Mouse (Mus musculus) spleen, adult 2 months (tissue): ENCODE results near the gene Fbxl17. TPM values are rescaled to one million over a fixed set of nuclear protein-coding genes. Genes with fewer than 3 reads are reported as not detected.

Experiments
- DNase-seq, 2 experiments: peaks; one replicate each; pipeline versions ENCODE4 v3.0.0 to v3.0.0-alpha.2; 2012 to 2021; ENCODE audit warnings: low spot score in 2 of 2, low read depth in 1 of 2
- H3K27ac ChIP-seq: fragments of 200-500 bp; 2 replicates; pipeline ENCODE4 v1.5.1; 2012; ENCODE audit warnings: low read length, inconsistent platforms; ENCODE audit not compliant: insufficient read depth
- H3K27me3 ChIP-seq: fragments of 200-500 bp; 2 replicates; pipeline ENCODE4 v1.6.1; 2012; ENCODE audit warnings: mild to moderate bottlenecking, moderate library complexity, low read length, inconsistent platforms; ENCODE audit not compliant: control insufficient read depth, insufficient read depth
- H3K36me3 ChIP-seq: fragments of 200-500 bp; 2 replicates; pipeline ENCODE4 v1.6.1; 2012; ENCODE audit warnings: mild to moderate bottlenecking, low read length, inconsistent platforms; ENCODE audit not compliant: control insufficient read depth, insufficient read depth
- H3K4me1 ChIP-seq: fragments of 200-500 bp; 2 replicates; pipeline ENCODE4 v1.6.1; 2011; ENCODE audit warnings: inconsistent platforms; ENCODE audit not compliant: control insufficient read depth, insufficient read depth, insufficient read length
- H3K4me3 ChIP-seq: fragments of 200-500 bp; 2 replicates; pipeline ENCODE4 v1.5.1; 2011; ENCODE audit warnings: mild to moderate bottlenecking, inconsistent platforms; ENCODE audit not compliant: insufficient read depth, insufficient read length; ENCODE audit errors: extremely low read depth
- CTCF ChIP-seq: fragments of 200-500 bp; IDR thresholded peaks from 2 replicates; pipeline ENCODE4 v1.5.1; 2011; ENCODE audit warnings: mild to moderate bottlenecking, inconsistent platforms; ENCODE audit not compliant: insufficient read depth, insufficient read length, insufficient replicate concordance; ENCODE audit errors: extremely low read depth
- POLR2A ChIP-seq: fragments of 200-500 bp; IDR thresholded peaks from 2 replicates; pipeline ENCODE4 v1.6.1; 2011; ENCODE audit warnings: low read depth, low read length, inconsistent platforms
- WGBS: fragments of 180-500 bp; shearing (Covaris S2); methylation state at CpG from one replicate; pipeline ENCODE4 v1.1.7; 2018; 5-methylcytosine and 5-hydroxymethylcytosine counted together
- polyA plus RNA-seq: library from polyadenylated mRNA; depleted of rRNA; stranded (reverse); fragments of >200 nt; gene quantifications from 2 replicates; pipeline ENCODE4 v1.2.3, GENCODE M21; 2012

Gene Fbxl17
- polyA plus RNA-seq, 1 experiment: 4.7 TPM

- no peak overlapping the region for H3K27ac ChIP-seq
- H3K4me3 ChIP-seq: no peak overlapping the region
- WGBS: 87% methylated on average over 7 of the region's 7 CpGs
- TF ChIP-seq CTCF (no peak), POLR2A (no peak)
- H3K27me3 ChIP-seq: no peaks in the 10 kb centered on the region
- DNase-seq: no peak
- no peaks in the 10 kb centered on the region for H3K4me1 ChIP-seq
- H3K36me3 ChIP-seq: 0 out of 2 replicates have a peak, but pooled peaks cover 1% of the 10 kb centered on the region
These were observed 253.6 kb downstream of the Fbxl17 start for GRCm38 (mm10) chr17:63246144-63246619.

- no peaks in the 10 kb centered on the region for H3K4me1 ChIP-seq
- TF ChIP-seq CTCF (no peak), POLR2A (no peak)
- H3K36me3 ChIP-seq: 0 out of 2 replicates have a peak, but pooled peaks cover 1% of the 10 kb centered on the region
- no peaks in the 10 kb centered on the region for H3K27me3 ChIP-seq
- H3K4me3 ChIP-seq: no peak overlapping the region
- no peak for DNase-seq
- H3K27ac ChIP-seq: no peak overlapping the region
- 88% methylated on average over 9 of the region's 9 CpGs for WGBS
These were observed 254.3 kb downstream of the Fbxl17 start for GRCm38 (mm10) chr17:63245472-63245871.

- no peak overlapping the region for H3K27ac ChIP-seq
- no peak for DNase-seq
- 0 out of 2 replicates have a peak, but pooled peaks cover 1% of the 10 kb centered on the region for H3K36me3 ChIP-seq
- H3K4me1 ChIP-seq: no peaks in the 10 kb centered on the region
- TF ChIP-seq POLR2A (no peak), CTCF (no peak)
- WGBS: 100% methylated on average over 3 of the region's 3 CpGs
- no peak overlapping the region for H3K4me3 ChIP-seq
- H3K27me3 ChIP-seq: no peaks in the 10 kb centered on the region
These were observed 257.1 kb downstream of the Fbxl17 start for GRCm38 (mm10) chr17:63242761-63243160.

- H3K4me3 ChIP-seq: no peak overlapping the region
- H3K36me3 ChIP-seq: 0 out of 2 replicates have a peak, but pooled peaks cover 1% of the 10 kb centered on the region
- no peak for DNase-seq
- no peaks in the 10 kb centered on the region for H3K27me3 ChIP-seq
- TF ChIP-seq CTCF: no peak
- no peak for TF ChIP-seq POLR2A
- 94% methylated on average over 5 of the region's 5 CpGs for WGBS
- no peaks in the 10 kb centered on the region for H3K4me1 ChIP-seq
- no peak overlapping the region for H3K27ac ChIP-seq
These were observed 259.1 kb downstream of the Fbxl17 start for GRCm38 (mm10) chr17:63240731-63241106.

GRCm38 (mm10) chr17:63240021-63240730 is 259.6 kb downstream of the Fbxl17 start:
- Histone ChIP-seq H3K4me3 (no peak overlapping the region), H3K27ac (no peak overlapping the region), H3K27me3 (no peaks in the 10 kb centered on the region), H3K36me3 (0 out of 2 replicates have a peak, but pooled peaks cover 1% of the 10 kb centered on the region), H3K4me1 (no peaks in the 10 kb centered on the region)
- no peak for DNase-seq
- TF ChIP-seq CTCF (no peak), POLR2A (no peak)
- WGBS: 82% methylated on average over 9 of the region's 9 CpGs

GRCm38 (mm10) chr17:63236846-63237245 is 263.0 kb downstream of the Fbxl17 start:
- Histone ChIP-seq H3K4me1 (no peaks in the 10 kb centered on the region), H3K27ac (no peak overlapping the region), H3K4me3 (no peak overlapping the region), H3K36me3 (no peaks in the 10 kb centered on the region), H3K27me3 (no peaks in the 10 kb centered on the region)
- DNase-seq: no peak
- no peak for TF ChIP-seq CTCF
- no peak for TF ChIP-seq POLR2A

GRCm38 (mm10) chr17:63236221-63236620 is 263.6 kb downstream of the Fbxl17 start:
- TF ChIP-seq CTCF (no peak), POLR2A (no peak)
- DNase-seq: no peak
- H3K4me1 ChIP-seq: no peaks in the 10 kb centered on the region
- H3K27ac ChIP-seq: no peak overlapping the region
- H3K4me3 ChIP-seq: no peak overlapping the region
- H3K27me3 ChIP-seq: no peaks in the 10 kb centered on the region
- H3K36me3 ChIP-seq: no peaks in the 10 kb centered on the region
- 94% methylated on average over 8 of the region's 8 CpGs for WGBS
